Mouse (Mus musculus) 3134 (cell line): Measurements from ENCODE around the gene Ctla4.

Experiments
- DNase-seq: peaks from one replicate; pipeline ENCODE4 v3.0.0-alpha.2; 2011; ENCODE audit warnings: low spot score; ENCODE audit not compliant: insufficient read length; ENCODE audit errors: extremely low read depth

The Ctla4 gene

GRCm38 (mm10) chr1:60959246-60959645 is 72.4 kb downstream of the Ctla4 start:
- no peak for DNase-seq

DNA sequence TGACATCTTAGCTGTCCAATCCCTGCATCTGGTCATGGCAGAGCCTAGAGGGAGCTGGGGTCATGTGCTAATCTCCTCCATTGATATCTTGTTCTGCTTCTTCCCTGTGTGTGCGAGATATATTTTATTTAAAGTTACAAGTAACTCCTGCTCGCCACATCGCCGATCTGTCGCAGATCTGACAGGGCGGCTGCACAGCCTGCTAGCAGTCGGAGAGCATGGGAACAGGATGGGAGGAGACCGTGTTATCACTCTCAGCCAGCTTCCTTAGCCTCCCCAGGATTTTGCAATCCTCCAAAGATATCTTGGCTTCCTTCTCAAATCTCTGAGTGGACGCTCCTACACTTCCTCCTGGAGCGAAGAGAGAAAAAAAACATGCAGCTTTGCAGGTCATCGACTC is 73.7 kb downstream of the Ctla4 start:
- no peak for DNase-seq

GRCm38 (mm10) chr1:60961080-60961479 is 74.3 kb downstream of the Ctla4 start:
- DNase-seq = no peak

GRCm38 (mm10) chr1:60962095-60962494 is 75.3 kb downstream of the Ctla4 start:
- DNase-seq = no peak
